10 mouse cellular contexts compared by ENCODE assay signal in the genomic region with DNA sequence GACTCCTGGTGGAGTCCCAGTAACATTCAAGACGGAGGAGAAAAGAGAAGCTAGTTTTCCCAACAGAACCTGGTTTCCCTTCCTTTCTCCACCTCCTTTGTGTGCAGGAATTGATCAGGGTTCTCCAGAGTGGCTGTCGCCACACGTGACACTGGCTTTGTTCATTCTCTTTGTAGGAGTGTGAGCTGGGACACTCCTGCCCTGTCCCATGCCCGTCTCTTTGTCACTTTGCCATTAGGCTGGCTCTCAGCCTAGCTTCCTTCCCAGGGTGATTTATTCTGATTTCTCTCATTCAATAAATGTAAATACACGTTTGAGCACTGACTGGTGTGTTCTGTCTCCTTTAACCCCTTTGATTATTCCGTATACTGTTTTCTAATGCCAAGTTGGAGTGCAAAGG. TPM values are rescaled to one million over a fixed set of nuclear protein-coding genes. Genes with fewer than 3 reads are reported as not detected.
A peak's percentile ranks its signal among the peaks of the same experiment; 100 is the strongest.
DNase-seq lines count a peak whose midpoint lies in the region; ATAC-seq and TF ChIP-seq lines count a peak whose summit lies in the region.
"Had no signal": no experiment of that assay in that cellular context is flagged by ENCODE, and none has a peak within 500 bp of the region (broad histone marks: within the 10 kb centered on the region; RNA-seq: fewer than 3 reads in every experiment).

No protein-coding gene starts in this region.

- no peaks in the 10 kb centered on the region for H3K36me3 ChIP-seq in intestine, embryonic 16.5 days (ENCODE audit: control insufficient read depth, insufficient read depth, low read length)
- no peaks in the 10 kb centered on the region for H3K36me3 ChIP-seq in intestine, postnatal 0 days (ENCODE audit: control insufficient read depth, insufficient read depth)
- H3K36me3 ChIP-seq in macrophage (ENCODE audit: inconsistent target) = no peaks in the 10 kb centered on the region
- H3K36me3 ChIP-seq: G1E had no signal

- peaks cover 2% of the 10 kb centered on the region; the same call in 1 of the 2 replicates for H3K4me1 ChIP-seq in intestine, embryonic 16.5 days (ENCODE audit: control insufficient read depth, insufficient read depth, low read length)
- H3K4me1 ChIP-seq in intestine, postnatal 0 days (replicated peaks; ENCODE audit: control insufficient read depth, insufficient read depth, low read length) = no peaks in the 10 kb centered on the region
- H3K4me1 ChIP-seq: megakaryocyte, embryonic 14.5 days had no signal

- 0 out of 2 replicates have a peak overlapping the region, but pooled peaks have one; percentile 20 for H3K27ac ChIP-seq in intestine, embryonic 16.5 days (ENCODE audit: low read length)
- no peak overlapping the region for H3K27ac ChIP-seq in intestine, postnatal 0 days (ENCODE audit: low read depth, low read length)
- peak overlapping the region; percentile 58 for H3K27ac ChIP-seq in macrophage

- ATAC-seq in intestine, embryonic 16.5 days = no peak
- no peak for ATAC-seq in intestine, postnatal 0 days
- 0 out of 2 replicates have a peak, but pooled peaks have one; percentile 11 for ATAC-seq in granulocyte monocyte progenitor cell, adult 5-6 weeks (replicated peaks; ENCODE audit: poor library complexity, severe bottlenecking)

- DNase-seq in brain, embryonic 14.5 days (ENCODE audit: low read depth) = peak; percentile 74
- DNase-seq in left cerebral cortex, adult 9 months (ENCODE audit: low spot score in 2 of 2) = no peak
- DNase-seq in testis, postnatal 10 days (ENCODE audit: low spot score) = no peak
- DNase-seq: cerebellum, adult 2 months had no signal

- no peak for TF ChIP-seq POLR2A in brain, embryonic 14.5 days (IDR thresholded peaks at IDR 0.05; ENCODE audit: borderline replicate concordance, extremely low read depth, insufficient read depth, insufficient read length, poor library complexity, severe bottlenecking)

- H3K27me3 ChIP-seq in intestine, embryonic 16.5 days (replicated peaks; ENCODE audit: control insufficient read depth, insufficient read depth, low read length) = no peaks in the 10 kb centered on the region
- no peaks in the 10 kb centered on the region for H3K27me3 ChIP-seq in intestine, postnatal 0 days (replicated peaks; ENCODE audit: control insufficient read depth, insufficient read depth, low read length)
- H3K27me3 ChIP-seq: megakaryocyte, embryonic 14.5 days had no signal

- no peak overlapping the region for H3K4me2 ChIP-seq in intestine, embryonic 16.5 days (ENCODE audit: low read depth, low read length)
- H3K4me2 ChIP-seq in intestine, postnatal 0 days (replicated peaks; ENCODE audit: low read depth) = no peak overlapping the region

- H3K4me3 ChIP-seq in intestine, embryonic 16.5 days (ENCODE audit: low read length) = no peak overlapping the region
- no peak overlapping the region for H3K4me3 ChIP-seq in intestine, postnatal 0 days (ENCODE audit: low read depth, low read length)
- no peak overlapping the region for H3K4me3 ChIP-seq in macrophage (ENCODE audit: inconsistent target)
- H3K4me3 ChIP-seq: megakaryocyte, embryonic 14.5 days had no signal

- no peak for TF ChIP-seq CTCF in intestine, postnatal 0 days (IDR thresholded peaks at IDR 0.05; ENCODE audit: low read depth)
- TF ChIP-seq CTCF in brain, embryonic 14.5 days (IDR thresholded peaks at IDR 0.05; ENCODE audit: borderline replicate concordance, extremely low read depth, insufficient read depth, insufficient read length) = no peak

- H3K9ac ChIP-seq in intestine, embryonic 16.5 days (ENCODE audit: low read depth, low read length) = no peak overlapping the region
- H3K9ac ChIP-seq in intestine, postnatal 0 days (ENCODE audit: low read depth, low read length) = no peak overlapping the region

- 58% methylated on average over 6 of the region's 6 CpGs for WGBS in intestine, embryonic 16.5 days
- 68% methylated on average over 6 of the region's 6 CpGs for WGBS in intestine, postnatal 0 days
- WGBS in macrophage (ENCODE audit: missing documents) = 75% methylated on average over 6 of the region's 6 CpGs

- H3K9me3 ChIP-seq in intestine, embryonic 16.5 days (ENCODE audit: control insufficient read depth, low read length) = no peaks in the 10 kb centered on the region
- no peaks in the 10 kb centered on the region for H3K9me3 ChIP-seq in intestine, postnatal 0 days (ENCODE audit: control insufficient read depth)
- H3K9me3 ChIP-seq: G1E had no signal

- no peaks in the 10 kb centered on the region for H3K79me2 ChIP-seq in macrophage (ENCODE audit: inconsistent target)

RNA-seq across cellular contexts. Expression of a gene that starts 55.3 kb away (rescaled TPM):
- 14.0 and 15.4 TPM in 2 replicates for polyA plus RNA-seq in intestine, embryonic 16.5 days (2015; fragmentation: Nextera tagmentation; extraction: Ambion mirVana)
- polyA plus RNA-seq in intestine, postnatal 0 days (2015; fragmentation: Nextera tagmentation; extraction: Ambion mirVana) = 13.3 and 14.9 TPM in 2 replicates
- 6.8 and 10.9 TPM in 2 replicates for polyA plus RNA-seq in brain, embryonic 14.5 days (2012; rRNA removed)
- total RNA-seq in granulocyte monocyte progenitor cell, adult 5-6 weeks (2014; fragmentation: Nextera tagmentation) = 48.8 and 58.5 TPM in 2 replicates
- 21.3 and 24.0 TPM in 2 replicates for total RNA-seq in granulocyte monocyte progenitor cell, adult 5-6 weeks (2017)
- 100 to 1,000 TPM in 3 of 26 experiments, 10 to 100 TPM in 23; 34.6 to 267 (median 55.6) TPM for total RNA-seq in macrophage (2018; cell fraction: chromatin; rRNA removed)
- 10 to 100 TPM; 24.9 to 76.0 (median 41.2) TPM for total RNA-seq in macrophage (2018; cell fraction: cytosol; rRNA removed)
- 100 to 1,000 TPM in 3 of 26 experiments, 10 to 100 TPM in 23; 39.7 to 251 (median 61.5) TPM for total RNA-seq in macrophage (2018; cell fraction: nucleus; rRNA removed)
- polyA plus RNA-seq in macrophage (2018) = 16.7 to 39.2 TPM (median 24.7 TPM) in 3 replicates
- polyA plus RNA-seq: G1E had no signal
